Mouse (Mus musculus) olfactory bulb, adult 2 months (tissue): ENCODE data around the gene Ppm1h.

ENCODE experiments used
- CTCF ChIP-seq: fragments of 200-500 bp; IDR thresholded peaks from 2 replicates; pipeline ENCODE4 v1.5.1; 2012; ENCODE audit warnings: low read depth, mild to moderate bottlenecking, low read length, moderate library complexity; ENCODE audit not compliant: insufficient read depth
- POLR2A ChIP-seq: fragments of 200-500 bp; IDR thresholded peaks from 2 replicates; pipeline ENCODE4 v1.6.1; 2012; ENCODE audit warnings: mild to moderate bottlenecking, low read depth, low read length, moderate library complexity; ENCODE audit not compliant: insufficient read depth

GRCm38 (mm10) chr10:122885301-122885700, 206.7 kb downstream of the Ppm1h start:
- no peak for TF ChIP-seq CTCF
- TF ChIP-seq POLR2A, result no peak
